Mouse (Mus musculus) frontal cortex, adult 2 months (tissue): ENCODE measurements around the gene Dnase2a. TPM values are rescaled to one million over a fixed set of nuclear protein-coding genes. Genes with fewer than 3 reads are reported as not detected.
A peak's percentile ranks its signal among the peaks of the same experiment; 100 is the strongest.

Experiments
- DNase-seq, 2 experiments: peaks; one replicate each; pipeline ENCODE4 v3.0.0; 2022; ENCODE audit warnings: low spot score in 1 of 2; ENCODE audit errors: extremely low spot score in 1 of 2
- polyA plus RNA-seq: library from polyadenylated mRNA; depleted of rRNA; stranded (reverse); fragments of >200 nt; gene quantifications from 2 replicates; pipeline ENCODE4 v1.2.3, GENCODE M21; 2012; rRNA removed

Gene Dnase2a
- polyA plus RNA-seq = 5.7 and 6.5 TPM in 2 replicates

DNA sequence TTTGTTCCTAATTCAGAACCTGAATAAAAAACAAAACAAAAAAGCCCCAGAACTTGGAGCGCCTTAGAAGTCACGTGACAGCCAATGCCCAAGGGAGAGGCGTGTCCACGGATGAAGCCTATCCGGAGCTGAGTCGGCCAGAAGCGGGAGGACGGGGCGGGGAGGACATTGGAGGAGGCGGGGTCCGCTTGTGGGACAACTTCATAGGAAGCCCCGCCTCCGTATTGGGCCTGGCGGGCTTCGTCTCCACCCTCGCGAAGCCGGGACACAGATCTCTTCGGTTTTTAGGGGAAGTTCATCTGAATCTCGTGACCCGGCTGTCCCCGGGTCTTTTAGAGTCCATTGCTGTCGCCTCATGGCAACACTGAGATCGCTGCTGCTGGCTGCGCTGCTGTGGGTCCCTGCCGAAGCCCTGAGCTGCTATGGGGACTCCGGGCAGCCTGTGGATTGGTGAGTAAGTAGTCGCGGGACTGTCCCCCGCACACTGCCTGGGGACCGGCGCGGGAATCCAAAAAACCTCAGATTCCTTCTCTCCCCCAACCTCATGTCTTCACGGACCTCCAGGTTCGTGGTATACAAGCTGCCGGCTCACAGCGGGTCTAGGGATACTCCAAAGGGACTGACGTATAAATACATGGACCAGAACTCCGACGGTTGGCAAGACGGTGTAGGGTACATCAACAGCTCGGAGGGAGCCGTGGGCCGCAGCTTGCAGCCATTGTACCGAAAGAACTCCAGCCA, at the start of gene Dnase2a:
Gene Dnase2a, plus strand, starts transcription at position 140 of the 741 bp plus-strand sequence.
- peak; percentile 76 to 78 for DNase-seq

DNA sequence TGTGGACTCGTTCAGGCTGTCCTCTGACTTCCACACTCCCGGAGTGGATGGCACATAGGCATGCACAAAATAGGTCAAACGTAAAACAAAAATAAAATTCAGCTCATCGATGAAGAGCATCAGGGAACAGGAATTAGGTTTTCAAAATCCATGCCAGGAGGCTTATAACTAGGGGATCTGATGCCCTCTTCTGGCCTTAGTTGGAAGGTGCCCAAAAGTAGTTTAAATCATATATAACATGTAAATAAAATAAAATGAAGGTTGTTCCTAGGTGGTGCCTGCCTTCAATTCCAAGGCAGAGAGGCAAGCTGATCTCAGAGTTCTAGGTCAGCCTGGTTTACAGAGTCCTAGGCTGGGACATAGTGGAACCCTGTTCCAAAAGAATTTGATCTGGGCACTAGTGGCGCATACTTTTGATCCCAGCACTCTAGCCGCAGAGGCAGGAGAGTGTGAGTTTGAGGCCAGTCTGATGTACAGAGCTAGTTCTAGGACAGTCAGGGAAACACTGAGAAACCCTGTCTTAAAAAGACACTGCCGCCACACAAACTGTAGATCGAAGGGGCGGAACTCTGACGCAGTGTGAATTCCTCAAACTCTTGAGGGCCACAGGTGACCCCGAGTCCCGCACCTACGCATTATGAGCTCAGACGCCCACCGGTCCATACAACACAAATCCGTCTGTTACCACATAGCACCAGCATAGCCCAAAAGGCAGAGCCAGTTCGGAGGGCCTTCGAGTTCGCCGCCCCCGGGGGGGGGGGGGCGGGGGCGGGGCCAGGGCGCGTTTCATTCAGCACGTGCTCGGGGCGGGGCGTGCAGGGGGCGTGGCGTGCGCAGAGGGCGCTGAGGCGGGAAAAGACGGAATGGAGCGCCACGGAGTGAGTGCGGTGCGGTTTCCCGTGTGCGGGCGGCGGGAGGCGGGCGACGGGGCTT, 36.7 kb upstream of the Dnase2a start, which contains the start of gene Syce2:
Gene Syce2, plus strand, starts transcription at position 736 of the 933 bp plus-strand sequence.
- peak in 1 of 2 experiments; percentile 53 for DNase-seq

DNA sequence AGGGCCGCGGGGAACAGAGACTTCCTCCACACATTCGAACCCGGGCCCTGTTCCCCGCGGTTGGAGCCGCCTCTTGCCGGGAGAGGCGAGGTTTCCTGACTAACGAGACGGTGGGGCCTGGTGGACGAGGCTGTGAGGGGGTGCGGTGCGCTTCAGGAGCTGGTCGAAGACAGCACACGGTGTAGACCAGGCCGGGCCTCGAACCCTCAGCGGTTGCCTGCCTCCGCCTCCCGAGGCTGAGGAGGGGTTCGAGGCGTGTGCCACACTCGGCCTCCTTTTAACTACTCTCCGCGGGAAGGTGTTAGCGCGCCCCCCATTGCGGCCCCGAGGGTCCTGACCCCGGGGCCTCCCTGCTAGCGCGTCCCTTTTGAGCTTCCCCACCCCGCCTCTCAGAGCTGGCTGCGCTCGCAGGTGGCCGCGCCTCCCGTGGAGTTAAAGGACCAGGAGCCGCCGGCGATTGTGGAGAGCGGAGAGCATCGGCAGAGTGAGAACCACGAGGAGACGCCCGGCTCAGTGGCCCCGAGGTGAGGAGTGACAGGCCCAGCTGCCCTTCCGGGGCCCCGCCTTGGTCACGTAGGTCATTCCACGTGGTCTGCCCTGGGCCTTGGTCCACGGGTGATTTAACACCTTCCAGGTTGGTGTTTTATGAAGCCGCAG, 35.9 kb upstream of the Dnase2a start:
- DNase-seq = no peak

DNA sequence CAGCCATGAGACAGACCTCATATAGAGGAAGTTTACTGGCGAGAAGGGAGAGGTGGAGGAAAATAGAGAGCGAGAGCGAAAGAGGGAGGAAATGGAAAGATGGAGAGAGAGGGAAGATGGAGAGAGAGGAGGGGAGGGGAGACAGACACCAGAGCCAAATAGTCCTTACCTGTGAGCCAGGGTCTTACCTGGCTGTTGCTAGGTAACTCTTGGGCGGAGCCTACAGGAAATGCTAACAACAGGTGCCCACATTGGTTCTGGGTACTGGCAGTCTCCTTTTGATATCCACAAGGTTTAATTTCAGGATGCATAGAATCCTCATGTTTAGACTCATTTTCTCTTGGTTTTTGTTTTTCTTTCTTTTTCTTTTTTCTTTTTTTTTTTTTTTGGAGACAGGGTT, 35.3 kb upstream of the Dnase2a start:
- no peak for DNase-seq

GRCm38 (mm10) chr8:84874339-84874738, 34.0 kb upstream of the Dnase2a start:
- DNase-seq = no peak

DNA sequence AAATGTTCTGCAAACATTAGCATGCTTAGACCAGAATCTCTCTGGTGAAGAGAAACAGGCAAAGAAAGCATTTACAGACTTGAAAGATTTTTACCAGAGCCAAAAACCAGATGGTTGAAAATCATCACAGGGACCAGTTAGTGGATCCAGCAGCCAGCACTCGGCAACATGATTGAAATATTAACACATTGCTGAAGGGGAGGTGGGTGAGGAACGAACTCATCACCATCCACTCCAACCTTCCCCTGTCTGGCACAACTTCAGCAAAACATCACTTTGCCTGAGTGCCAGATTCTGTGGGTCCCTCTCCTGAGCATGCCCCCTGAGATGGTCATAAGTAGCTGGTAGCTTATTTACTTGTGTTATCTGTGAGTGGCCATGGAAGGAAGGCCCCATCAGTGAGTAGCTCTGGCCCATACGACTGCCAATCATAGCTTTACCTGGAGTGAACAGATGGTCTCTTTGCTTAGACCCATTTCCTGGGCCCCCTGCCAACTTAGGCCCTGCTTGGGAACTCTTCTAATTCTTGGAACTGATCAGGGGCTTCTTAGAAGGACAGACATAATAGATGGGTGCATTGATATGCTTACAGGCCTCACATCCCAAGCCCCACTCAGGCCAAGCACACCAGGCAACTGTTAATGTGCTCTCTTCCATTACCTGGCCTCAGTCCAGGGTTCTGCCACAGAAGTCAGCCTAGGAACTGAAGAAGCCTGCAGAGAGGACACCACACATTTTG, 30.9 kb upstream of the Dnase2a start:
- DNase-seq = no peak

DNA sequence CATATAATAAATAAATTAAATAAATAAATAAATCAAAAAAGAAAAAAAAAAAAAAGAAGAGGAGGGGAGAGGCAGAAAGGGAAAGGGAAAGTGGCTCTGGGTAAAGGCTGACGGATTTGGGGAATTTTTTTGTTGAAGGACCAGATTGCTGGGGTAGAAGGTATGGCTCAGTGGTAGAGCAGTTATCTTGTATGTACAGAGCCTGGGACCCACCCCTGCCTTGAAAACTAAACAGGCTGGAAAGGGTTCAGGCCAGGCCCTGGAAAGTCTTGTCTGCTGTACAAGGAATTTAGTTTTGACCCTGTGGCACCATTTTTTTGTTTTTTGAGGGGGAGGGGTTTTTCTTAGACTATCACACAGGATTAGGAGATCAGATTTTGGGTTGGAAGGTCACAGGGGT, 29.4 kb upstream of the Dnase2a start:
- no peak for DNase-seq

- DNase-seq = no peak
These were observed 23.6 kb upstream of the Dnase2a start for GRCm38 (mm10) chr8:84884728-84885127.

DNA sequence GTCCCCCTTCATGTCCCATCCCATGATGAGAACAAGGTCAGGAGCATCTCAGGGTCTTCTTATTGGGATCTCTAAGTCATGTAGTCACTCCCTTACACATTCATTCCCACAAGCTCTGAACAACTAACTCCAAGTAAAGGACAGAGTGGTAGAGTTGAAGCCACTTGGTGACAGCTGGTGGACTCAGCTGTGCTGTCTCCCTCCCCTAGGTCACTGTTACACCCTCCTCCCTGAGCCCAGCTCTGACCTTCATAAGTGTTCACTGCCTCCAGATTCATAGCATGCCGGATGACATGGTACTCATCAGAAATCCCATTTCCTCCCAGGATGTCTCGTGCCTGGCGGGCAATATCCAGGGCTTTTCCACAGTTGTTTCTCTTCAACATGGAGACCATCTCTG, 20.1 kb upstream of the Dnase2a start:
- no peak for DNase-seq

DNA sequence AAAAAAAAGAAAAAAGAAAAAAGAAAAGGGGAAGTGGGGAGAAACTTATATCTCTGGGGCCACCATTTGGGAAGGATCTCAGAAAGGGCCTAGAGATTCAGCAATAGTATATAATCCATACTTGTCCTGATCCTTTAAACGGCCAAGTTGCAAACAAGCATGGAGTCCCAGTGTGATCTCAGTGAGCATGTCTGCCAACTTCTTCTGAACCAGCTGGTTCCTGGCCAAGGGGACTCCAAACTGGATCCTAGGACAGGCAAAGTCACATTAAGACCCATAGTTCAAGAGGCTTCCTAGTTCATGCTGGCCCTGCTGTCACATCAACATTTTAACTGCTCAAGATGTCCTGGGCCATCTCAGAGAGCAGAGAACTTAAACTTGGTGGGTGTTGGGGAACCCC, 19.2 kb upstream of the Dnase2a start:
- DNase-seq = no peak

- no peak for DNase-seq
These were observed 15.2 kb upstream of the Dnase2a start for GRCm38 (mm10) chr8:84892993-84893708.

DNA sequence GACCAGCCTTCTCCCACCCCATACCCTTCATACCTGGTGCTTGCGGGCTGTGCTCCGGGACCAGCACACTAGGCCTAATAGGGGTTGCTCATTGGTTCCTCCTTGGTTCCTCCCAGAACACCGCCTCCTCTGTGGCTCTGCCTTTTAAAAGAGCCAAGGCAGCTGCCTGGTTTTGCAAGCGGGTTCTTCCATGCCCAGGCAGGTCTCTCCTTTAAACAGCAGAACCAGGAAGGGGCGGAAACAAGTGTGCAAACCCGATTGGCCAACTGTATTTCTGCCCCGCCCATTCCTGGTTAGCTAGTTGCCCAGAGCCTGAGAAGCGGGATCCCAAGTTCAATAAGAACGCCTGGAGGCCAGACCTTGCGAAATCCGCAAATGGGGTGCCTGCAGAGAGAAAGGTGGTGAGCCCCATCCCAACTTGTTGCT, 14.6 kb upstream of the Dnase2a start, which contains the start of gene Gcdh:
Gene Gcdh, minus strand, starts transcription at position 213 of the 426 bp plus-strand sequence.
- DNase-seq = peak; percentile 94 to 97

DNA sequence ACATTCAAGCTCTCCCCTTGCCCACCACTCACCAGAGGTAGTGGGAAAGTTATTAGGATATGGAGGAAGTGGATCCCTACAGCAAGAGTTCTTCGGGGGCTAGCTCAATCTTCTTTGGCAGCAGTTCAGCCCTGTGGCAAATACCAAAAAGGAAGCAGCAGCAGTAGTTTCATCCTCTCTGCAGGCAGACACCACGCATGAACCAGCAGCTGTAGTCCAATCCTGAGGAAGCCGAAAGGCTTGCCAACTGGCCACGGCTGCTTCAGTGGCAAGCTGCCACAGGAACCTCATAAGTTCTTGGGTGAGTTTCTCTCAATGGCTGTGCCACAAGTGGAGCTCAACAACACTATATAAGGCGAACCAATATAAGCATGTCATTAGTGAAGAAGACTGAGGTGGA, 12.4 kb upstream of the Dnase2a start:
- no peak for DNase-seq

DNA sequence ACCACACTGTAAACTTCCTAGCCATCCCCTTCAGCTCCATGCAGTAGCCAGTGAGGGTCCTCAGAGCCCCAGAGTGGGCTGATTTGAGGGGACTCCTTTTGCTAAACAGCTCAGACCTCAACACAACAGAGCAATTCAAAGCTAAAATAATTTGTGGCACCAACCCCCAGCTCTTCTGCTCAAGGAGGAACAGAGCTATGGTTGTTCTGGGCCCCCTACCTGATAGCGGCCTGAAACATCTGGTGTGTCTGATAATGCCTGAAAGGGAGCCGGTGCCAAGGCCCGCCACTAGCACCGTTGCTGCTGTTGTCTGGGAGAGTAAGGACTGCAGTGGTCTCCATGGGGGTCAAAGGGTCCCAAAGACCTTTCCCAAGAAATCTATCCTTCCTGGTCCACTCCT, 7.3 kb upstream of the Dnase2a start:
- no peak for DNase-seq

GRCm38 (mm10) chr8:84901752-84902151, 6.6 kb upstream of the Dnase2a start, which contains the start of gene Klf1:
Gene Klf1, plus strand, starts transcription at chr8:84901928.
- no peak for DNase-seq

DNA sequence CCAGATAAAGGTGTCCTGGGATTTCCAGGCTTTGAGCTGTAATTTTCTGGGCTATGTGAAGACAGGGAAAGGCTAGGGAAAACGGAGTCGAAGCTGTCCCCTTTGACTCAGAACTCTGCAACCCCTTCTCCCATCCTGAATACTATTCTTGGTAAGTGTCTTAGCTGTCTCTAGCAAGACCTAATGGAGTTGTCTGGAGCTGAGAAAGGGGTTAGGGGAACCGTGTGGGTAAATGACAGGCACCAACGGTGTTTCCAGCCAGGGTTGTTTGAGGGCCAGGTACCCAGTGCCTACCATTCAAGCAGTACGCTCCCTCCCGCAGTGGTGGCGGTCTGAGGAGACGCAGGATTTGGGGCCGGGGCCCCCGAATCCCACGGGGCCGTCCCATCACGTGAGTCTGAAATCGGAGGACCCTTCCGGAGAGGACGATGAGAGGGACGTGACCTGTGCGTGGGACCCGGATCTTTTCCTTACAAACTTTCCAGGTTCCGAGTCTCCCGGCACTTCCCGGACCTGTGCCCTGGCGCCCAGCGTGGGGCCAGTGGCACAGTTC, 5.9 kb upstream of the Dnase2a start:
- no peak for DNase-seq

DNA sequence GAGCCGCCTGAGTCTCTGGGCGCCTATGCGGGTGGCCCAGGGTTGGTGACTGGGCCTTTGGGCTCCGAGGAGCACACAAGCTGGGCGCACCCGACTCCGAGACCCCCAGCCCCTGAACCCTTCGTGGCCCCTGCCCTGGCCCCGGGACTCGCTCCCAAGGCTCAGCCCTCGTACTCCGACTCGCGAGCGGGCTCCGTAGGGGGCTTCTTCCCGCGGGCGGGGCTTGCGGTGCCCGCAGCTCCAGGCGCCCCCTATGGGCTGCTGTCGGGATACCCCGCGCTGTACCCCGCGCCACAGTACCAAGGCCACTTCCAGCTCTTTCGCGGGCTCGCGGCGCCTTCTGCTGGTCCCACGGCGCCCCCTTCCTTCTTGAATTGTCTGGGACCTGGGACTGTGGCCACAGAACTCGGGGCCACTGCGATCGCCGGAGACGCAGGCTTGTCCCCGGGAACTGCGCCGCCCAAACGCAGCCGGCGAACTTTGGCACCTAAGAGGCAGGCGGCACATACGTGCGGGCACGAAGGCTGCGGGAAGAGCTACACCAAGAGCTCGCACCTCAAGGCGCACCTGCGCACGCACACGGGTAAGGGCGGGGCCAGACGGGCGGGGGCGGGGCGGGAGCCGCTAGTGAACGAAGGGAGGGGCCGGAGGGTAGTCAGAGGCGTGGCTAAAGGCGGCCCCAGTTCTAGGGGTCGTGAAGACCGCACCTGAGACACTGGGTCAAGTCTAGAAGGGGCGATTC, 5.3 kb upstream of the Dnase2a start:
- DNase-seq = peak; percentile 77 to 95

DNA sequence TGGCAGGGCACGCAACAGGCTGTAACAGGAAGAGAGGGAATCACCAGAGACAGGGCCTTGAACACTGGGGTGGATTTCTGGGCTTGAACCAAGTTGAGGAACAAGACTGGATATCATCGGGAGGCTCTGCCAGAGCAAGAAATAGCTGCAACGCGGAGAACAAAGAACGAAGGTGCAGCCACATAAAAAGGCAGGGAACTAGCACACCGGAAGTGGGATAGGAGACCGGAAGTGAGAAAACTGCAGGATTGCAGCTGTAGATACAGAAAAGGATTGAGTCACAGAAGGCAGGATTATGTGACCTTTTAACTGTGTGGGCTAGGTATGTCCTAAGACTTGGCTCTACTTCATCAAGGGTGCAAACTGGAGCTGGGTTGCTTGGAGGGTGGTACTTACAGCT, 4.0 kb upstream of the Dnase2a start:
- DNase-seq = no peak
